Mouse (Mus musculus) retina, embryonic 14.5 days (tissue): ENCODE measurements around the gene Fgfr2.

Source experiments
- DNase-seq: peaks from one replicate; pipeline ENCODE4 v3.0.0-alpha.2; 2015; ENCODE audit warnings: low spot score

Fgfr2 gene

DNA sequence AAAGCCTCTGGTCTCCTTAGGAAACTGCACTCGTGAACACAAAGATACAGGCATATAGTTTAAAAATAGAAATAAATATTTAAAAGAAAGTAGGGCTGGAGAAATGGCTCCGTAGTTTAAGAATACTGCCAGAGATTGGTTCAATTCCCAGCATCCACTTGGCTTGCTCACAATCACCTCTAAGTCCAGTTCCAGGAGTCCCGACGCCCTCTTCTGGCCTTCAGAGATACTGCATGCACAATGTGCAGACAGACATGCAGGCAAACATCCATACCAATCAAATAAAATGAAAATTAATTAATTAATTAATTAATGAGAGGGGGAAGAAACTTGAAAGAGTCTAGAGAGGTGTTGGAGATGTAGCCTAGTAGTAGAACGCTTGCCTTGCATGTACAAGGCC lies 2856.1 kb downstream of the Fgfr2 start:
- DNase-seq = no peak

DNA sequence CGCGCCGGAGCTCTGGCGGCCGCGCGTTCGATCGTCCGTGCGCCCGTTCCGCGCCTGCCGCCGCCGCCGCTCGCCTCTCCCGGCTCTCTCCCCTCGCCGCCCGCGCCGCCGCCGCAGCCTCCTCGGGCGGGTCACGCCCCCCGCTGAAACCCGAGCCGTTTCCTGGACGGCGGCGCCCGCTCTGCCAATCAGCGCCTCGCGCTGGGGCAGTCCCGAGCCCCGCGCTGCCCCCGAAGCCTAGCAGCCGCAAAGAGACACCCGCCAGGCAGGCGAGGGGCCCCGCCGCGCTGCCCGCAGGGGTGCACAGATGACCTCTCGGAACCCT lies 2857.0 kb downstream of the Fgfr2 start:
- peak; percentile 86 for DNase-seq

GRCm38 (mm10) chr7:130265319-130266165 lies 2857.6 kb downstream of the Fgfr2 start:
- DNase-seq = no peak

DNA sequence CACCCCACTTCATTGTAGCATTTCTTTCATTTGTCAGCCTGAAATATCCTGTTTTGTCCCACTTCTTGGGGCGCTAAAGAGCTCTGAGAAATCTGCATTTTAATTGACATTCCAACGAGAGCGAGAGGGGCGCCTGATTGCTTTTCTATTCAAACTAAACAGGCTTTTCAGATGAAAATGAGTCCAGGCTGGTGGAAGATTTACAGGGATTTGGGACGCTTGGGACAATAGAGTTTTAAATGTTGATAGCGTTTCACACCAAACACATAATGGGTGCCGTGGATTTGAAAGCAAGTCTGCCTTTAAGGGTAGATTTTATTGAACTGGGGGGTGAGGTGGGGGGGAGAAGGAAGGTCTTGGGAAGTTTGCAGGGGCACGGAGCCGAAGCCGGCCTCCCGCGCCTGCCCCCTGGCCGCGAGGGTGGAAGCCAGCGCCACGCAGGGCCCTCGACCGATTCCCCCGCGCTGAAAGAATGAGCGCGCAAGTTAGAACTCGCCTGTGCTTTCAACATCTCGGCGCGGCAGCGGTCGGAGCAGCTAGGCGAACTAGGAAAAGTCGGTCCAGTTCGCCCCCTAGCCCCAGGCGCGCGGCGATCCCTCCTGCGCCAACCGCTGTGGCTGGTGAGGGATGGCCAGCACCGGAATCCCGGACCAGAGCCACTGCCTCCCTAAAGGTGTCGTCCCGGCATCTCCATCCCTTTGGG lies 2858.4 kb downstream of the Fgfr2 start:
- no peak for DNase-seq

DNA sequence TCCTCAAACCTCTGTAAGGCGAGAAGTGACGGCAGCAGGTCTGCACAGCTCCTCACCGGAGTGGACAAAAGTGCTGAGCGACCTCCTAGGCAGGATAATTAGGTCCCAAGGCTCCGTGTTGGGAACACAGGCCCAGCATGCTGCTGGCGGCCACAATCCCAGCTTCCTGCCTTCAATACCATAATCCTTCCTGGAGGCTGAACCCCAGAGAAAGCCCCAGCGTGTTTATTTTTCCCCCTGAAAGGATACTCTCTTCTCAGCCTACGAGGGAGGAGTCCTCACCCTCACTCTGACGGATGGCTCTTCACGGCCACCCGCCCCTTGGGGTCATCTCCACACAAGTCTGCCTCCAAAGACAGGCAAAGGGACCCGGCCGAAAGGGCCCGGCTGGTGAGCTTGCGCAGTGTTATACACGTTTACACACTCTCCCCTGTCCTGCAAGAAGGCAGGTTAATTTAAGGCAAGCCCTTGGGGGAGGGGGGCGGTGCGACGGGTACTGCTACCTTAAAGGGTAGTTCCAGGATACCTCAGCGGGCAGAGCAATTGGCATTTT lies 2859.3 kb downstream of the Fgfr2 start:
- no peak for DNase-seq

- no peak for DNase-seq
Observed at GRCm38 (mm10) chr7:130263233-130263594, 2859.9 kb downstream of the Fgfr2 start.

DNA sequence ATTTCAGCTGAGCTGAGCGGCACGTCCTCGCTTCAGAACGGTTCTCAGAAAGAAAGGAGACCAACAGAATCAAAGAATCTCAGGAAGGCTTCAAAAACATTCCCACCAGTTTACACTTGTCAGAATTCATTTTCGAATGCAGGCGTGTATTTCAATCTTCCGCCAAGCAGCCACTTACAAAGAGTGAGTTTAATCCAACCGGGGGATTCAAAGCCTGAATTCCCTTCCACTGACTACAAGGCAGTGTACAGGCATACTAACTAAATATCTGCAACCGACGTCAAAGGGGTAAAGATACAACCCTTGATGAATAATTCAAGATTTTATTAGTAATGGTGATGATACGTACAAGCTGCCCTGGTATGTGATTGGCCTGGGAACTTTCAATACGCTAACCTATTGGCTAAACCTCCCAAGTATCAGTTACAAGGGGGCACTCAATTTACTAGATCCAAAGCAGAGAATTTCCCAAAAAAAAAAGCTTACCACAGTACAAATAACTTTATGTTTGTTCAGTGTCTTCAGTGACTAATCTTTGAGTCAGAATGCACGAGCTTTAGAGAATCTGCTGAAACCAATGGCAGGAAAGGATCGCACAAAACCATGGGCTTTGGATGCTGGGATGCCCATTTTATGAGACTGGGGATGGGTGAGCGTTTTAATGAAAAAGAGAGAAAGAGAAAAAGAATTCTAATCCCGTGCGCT lies 2860.5 kb downstream of the Fgfr2 start:
- no peak for DNase-seq

- no peak for DNase-seq
Observed at GRCm38 (mm10) chr7:130261684-130262527, 2861.2 kb downstream of the Fgfr2 start.

DNA sequence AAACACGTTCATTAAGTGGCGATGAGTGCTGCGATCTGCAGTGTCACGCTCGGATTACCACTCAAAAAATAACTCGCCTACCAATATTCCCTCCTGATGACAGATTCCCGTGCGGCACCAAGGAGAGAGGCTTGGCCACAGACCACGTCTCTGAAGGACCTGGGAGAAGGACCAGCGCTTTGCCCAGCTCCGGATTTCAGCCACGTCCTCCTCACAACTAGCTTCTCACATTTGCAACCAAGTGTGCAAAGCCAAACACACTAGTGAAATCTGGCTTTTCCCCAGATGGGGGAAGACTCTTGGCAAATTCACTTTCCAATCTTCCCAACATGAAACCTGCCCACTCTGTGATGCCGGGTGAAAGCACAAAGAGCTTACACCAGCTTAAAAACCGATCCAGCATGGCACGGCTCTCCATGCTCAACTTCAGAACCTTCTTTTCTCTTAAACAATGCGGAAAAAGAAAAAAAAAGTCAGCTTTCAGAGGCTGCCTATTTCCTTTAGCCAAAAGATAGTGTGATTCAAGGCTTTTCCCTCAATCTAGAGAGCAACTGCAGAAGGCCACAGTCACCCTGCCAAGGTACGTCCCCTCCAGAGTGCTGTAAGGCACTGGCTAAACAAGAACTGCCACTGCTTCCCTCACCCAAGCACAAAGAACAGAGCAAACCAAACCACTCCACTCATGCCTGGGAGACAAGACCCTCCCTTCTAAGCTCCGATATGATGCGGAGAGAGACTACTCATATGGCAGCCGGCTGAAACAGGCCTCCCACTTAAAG lies 2862.1 kb downstream of the Fgfr2 start:
- DNase-seq = no peak

- DNase-seq = no peak
Observed at GRCm38 (mm10) chr7:130260060-130260459, 2863.1 kb downstream of the Fgfr2 start.

DNA sequence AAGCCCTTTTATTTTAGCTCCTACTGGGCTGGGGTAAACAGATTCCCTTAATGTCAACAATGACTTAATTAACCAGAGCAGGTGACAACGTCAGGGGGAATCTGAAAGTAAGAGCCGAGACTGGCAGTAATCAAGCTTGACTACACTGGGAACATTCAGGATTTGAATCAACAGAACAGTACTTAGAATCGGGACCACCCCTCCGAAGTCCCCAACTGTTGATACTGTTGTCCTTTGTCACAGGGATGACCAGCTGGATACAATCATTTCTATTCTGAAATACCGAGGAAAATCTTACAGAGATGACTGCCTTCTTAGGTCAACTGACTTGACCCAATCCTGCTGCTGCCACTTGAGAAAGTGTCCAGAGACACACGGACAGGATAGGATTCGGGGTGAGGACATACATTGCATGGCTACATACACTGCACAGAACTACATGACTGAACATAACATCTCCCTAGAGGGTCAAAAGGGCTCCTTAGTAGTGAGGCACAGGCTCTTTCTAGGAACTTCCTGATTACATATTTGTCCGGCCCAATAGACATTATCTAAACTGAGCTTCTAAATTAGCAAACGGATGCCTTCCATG lies 2864.3 kb downstream of the Fgfr2 start:
- DNase-seq = no peak

GRCm38 (mm10) chr7:130257991-130258703 lies 2865.0 kb downstream of the Fgfr2 start:
- DNase-seq = no peak

DNA sequence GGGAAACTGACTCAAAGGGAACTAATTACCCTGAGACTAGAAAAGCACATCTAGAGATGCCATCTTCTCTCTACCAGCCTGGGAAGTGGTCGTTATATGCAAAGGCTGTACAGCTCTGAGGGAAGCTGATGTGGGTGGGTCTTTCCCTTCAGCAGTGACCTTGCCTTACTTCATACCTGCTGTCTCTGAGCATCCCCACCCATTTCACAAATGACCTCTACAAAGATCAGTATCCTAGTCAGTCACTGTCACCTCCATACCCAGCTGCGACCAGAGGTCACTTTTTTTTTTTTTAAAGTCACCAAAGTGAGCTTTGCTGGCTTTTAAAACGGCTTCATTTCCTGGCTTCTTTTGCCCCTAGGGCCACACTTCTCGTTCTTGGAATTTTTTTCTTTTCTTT lies 2869.9 kb downstream of the Fgfr2 start:
- no peak for DNase-seq

DNA sequence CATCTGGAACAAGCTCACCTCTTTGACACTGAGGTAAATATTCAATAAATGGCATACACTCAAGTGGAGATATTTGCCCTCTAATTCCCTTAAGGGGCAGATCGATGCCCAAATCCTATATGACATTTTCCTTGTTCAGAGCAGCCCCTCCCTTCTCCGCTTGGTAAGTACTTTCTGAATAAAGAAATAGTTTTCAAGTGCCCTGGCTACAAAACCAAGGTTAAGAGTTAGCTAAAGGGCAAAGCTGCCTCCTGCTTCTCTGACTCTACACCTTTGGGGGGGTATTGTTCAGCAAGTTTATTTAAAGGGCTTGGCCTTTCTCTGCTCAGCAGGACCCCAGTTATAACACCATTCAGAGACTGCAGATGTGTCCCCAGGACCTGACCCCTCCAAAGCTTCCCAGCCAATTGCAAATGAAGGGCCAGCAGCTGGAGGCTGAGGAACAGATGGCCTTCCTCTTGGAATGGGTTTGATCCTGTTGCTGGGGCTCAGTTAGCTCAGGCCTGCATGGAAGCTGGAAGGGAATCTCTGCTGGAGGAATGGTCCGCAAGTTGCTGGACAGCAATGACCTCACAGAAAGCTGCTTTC lies 2871.1 kb downstream of the Fgfr2 start:
- no peak for DNase-seq

- DNase-seq = peak; percentile 60
Observed at GRCm38 (mm10) chr7:130250994-130251393, 2872.2 kb downstream of the Fgfr2 start.

- no peak for DNase-seq
Observed at GRCm38 (mm10) chr7:130248403-130248802, 2874.7 kb downstream of the Fgfr2 start.

DNA sequence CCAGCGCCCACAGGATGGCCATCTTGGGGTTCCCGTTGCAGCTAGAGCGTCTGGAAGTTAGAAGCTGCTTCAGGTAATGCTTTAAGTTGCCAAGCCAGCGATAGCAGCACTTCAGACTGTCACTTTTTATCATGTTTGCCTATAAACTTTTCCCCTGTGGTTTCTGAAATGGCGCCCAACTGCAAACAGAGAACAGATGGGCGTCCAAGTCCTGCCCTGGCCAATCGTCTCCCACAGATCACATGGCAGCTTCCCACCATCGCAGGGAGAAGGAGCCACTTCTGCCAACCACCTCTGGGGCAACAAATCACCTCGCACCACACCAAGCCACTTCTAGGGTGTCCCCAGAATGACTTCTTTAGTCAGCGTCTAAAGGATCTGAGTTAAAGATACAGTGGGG lies 2875.3 kb downstream of the Fgfr2 start:
- DNase-seq = no peak

GRCm38 (mm10) chr7:130246483-130246882 lies 2876.7 kb downstream of the Fgfr2 start:
- no peak for DNase-seq

GRCm38 (mm10) chr7:130244545-130244944 lies 2878.6 kb downstream of the Fgfr2 start:
- no peak for DNase-seq

- no peak for DNase-seq
Observed at GRCm38 (mm10) chr7:130243811-130244210, 2879.3 kb downstream of the Fgfr2 start.
